Mouse (Mus musculus) thymus, postnatal 25 days (tissue): ENCODE measurements around the gene Szrd1.
"Not testable (repeated sequence)": the region's sequence is repeated elsewhere in the genome, so short reads cannot be mapped to it uniquely, and the experiment has no call there.

Experiments used
- DNase-seq: peaks from one replicate; pipeline ENCODE4 v3.0.0; 2022

Gene Szrd1

DNA sequence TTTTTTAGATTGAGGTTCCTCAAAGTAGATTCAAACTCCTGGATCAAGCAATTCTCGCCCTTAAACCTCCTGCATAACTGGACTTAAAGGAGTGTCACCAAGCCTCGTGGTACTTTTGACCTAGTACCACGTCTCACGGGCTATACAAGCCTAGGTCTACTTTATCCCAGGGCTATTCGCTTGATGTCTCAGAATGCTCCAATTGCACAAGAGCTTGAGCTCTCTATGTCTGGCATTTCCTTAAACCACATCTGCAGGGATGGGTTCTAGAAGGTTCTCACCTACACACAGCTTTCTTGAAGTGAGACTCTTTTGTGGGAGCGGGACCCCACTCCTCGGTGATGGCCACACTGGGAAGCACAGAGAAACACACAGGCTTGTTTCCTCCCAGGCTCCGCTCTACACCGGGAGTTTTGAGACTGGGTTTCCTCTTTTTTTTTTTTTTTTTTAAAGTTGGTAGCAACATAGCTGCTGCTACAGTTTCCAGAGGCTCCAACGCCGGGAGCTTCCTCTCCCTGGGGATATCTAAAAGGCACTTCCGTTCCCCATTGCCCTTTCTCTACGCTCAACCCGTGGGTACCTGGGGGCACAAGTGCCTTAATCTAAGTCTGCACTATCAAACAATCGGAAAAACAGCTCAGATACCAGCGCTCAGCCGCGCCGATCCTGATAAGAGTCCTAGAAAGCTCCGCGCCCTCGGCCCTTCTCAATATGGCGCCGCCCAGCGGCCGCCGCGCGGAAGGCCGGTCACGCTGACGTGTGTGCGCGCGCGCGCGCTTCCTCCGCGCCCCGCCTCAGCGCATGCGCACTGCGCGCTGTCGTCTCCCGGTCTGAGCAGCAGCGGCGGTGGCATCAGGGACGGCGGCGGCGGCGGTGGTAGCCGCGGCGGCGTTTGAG lies 7.8 kb upstream of the Szrd1 start, which contains the start of gene Fbxo42:
Fbxo42 (plus strand) TSS at position 802 of the 897 bp plus-strand sequence.
- DNase-seq, result peak; percentile 97

DNA sequence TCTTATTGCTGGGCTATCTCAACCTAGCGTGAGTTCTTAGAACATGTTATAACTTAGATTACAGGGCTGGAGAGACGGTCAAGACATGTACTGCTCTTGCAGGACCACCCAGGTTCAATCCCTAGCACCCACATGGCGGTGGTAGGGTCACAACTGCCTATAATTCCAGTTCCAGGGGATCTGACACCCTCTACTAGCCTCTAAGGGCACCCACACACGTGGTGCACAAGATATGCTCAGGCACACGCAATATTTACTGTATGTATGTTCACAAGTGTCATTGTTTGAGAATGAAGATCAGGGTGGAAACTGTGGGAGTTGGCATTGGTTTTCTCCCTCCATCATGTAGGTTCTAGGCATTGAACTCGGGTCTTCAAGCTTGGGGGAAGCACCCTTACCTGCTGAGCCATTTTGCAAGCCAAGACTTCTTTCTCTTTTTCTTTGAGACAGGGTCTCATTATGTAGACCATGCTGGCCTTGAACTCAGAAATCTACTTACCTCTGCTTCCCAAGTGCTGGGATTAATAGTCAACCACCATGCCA lies 7.0 kb upstream of the Szrd1 start:
- DNase-seq, result no peak

DNA sequence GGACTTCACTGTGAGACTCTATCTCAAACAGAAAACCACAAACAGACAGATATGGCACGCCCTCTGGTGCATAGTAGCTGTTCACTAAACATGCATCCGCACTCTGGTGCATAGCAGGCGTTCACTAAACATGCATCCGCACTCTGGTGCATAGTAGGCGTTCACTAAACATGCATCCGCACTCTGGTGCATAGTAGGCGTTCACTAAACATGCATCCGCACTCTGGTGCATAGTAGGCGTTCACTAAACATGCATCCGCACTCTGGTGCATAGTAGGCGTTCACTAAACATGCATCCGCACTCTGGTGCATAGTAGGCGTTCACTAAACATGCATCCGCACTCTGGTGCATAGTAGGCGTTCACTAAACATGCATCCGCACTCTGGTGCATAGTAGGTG lies 5.5 kb upstream of the Szrd1 start:
- DNase-seq, result not testable (repeated sequence)

DNA sequence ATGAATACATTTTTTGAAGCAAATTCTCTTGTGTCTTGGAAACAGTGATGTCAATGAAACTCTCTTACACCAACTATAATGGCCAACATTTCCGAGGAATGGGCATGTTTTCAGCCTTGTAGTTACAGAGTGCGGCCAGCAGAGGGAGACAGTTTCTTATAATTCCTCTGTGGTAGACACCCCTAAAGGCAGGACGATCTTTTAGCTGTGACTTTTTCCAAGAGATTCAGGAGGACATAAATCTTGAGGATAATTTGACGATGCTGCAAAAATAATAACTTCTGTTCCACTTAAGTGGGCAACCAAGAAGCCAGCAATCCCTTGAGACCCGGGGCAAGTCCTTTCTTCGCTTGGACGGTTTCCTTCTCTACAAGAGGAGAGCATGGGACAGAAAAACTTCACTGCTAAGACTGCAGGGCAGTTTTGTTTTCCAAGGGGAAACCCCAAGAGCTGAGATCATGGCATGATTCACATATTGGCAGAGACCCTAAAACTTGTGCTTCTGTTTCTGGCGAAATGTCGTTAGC lies 2.8 kb upstream of the Szrd1 start:
- peak; percentile 82 for DNase-seq

DNA sequence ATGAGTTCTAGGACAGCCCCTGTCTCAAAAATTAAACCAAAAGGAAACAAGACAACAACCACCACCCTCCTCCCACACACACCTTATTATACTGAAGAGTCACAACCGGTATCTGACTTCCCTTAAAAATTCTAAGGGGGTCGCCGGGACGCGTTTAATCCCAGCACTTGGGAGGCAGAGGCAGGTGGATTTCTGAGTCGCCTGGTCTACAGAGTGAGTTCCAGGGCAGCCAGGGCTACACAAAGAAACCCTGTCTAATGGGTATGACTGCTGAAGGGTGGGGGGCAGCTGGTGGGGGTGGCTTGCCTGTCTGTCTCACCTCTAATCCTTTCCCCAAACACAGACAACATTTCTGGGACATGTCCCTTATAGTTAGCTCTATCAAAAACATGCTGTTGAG lies 1.4 kb upstream of the Szrd1 start:
- DNase-seq, result no peak

DNA sequence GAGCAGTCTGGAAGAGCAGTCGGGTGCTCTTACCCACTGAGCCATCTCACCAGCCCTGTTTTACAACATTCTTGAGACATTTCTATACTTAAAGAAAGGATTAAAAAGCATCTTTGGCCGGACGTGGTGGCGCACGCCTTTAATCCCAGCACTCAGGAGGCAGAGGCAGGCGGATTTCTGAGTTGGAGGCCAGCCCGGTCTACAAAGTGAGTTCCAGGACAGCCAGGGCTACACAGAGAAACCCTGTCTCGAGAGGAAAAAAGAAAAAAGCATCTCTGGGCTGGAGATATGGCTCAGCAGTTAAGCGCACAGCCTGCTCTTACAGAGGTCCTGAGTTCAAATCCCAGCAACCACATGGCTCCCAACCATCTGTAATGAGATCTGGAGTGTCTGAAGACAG lies 779 bp upstream of the Szrd1 start:
- DNase-seq, result not testable (repeated sequence)

DNA sequence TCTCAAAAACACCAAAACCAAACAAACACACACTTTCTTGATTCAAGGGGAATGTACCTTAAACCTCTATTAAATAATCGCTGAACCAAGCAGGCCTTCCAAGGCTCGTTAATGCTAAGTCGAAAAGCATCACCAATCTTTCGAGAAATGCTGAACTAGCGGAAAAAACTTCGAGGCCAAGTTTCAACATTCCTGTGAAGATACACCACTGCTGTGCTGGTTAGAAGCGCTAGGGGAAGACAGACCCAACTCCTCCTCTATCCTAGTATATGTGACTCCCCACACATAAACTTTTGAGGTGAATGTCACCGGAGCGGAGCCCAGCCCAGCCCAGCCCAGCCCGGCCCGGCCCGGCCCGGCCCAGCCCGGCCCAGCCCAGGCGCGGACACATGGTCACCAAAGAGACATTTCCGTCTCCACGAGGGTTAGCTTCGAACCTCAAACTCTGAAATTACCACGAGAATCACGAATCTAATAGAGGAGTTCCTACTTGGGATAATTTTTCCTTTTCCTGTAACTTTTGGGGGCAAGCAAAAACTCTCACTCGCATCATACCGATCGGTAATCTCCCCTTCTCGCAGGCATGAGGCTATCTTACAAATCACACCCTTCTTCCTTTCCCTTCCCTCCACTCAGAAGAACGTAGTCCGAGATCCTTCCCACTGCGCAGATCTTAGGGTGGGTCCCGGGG lies 1.0 kb downstream of the Szrd1 start:
- no peak for DNase-seq

DNA sequence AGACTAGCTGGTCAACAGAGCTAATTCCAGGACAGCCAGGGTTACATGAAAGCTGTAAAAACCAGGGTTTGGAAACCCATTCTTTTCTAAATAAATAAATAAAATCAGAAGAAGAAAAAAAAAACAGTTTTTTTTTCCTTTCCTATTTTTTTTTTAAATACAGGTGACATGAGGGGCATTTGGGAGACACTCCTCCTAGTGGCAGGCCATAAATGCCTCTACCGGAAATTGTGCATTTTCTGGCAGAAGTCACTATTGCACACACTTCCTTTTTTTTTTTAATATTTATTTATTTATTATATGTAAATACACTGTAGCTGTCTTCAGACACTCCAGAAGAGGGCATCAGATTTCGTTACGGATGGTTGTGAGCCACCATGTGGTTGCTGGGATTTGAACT lies 1.8 kb downstream of the Szrd1 start:
- DNase-seq, result not testable (repeated sequence)

DNA sequence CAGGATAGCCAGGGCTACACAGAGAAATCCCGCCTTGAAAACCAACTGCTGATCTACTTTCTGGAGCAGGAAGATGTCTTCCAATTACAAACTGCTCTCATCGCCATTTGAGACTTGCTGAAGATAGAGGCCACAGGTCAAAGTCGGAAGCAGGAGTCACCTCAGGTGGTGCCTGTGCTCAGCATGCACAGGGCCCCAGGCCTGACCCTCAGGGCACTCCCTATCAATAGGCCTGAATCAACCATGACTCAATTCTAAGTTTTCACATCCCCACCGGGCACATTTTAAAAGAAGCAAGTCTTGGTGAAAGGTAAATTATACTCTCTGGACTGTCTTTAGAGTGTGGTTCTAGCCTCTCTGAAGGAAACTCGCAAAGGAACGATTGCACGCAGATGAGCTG lies 3.4 kb downstream of the Szrd1 start:
- DNase-seq, result no peak

DNA sequence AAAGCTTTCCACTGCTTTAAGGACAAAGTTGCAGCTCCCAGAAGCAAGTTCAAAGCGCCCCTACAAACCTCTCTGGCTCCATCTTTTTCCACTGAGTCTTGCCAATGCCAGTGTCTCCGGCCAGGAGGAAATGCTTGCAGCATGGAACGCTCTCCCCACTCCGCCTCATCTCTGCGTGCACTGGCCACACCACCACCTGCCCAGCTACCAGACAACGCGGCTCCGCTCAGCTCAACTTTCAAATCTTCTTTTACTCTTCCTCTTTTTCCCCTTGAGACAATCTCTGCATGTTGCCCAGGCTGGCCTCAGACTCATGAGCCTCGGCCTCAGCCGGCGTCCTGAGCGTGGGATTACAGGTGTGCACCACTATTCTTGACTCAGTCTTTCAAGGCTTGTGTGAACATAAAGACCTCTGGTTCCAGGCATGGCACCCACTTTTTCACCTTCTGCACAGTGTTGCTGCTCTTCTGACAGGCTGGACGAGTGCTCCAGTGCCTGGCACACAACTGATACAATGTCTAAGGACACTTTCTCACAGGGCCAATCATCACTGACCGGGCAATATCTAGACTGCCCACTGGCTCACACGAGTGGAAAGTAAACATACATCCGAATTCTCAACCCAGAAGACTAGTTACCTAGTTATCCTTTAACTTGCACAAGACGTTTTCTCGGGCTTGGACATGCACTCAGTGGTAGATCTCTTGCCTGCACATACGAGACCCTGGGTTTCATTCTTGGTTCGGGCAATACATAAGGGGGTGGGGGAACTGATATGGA lies 4.6 kb downstream of the Szrd1 start:
- no peak for DNase-seq

DNA sequence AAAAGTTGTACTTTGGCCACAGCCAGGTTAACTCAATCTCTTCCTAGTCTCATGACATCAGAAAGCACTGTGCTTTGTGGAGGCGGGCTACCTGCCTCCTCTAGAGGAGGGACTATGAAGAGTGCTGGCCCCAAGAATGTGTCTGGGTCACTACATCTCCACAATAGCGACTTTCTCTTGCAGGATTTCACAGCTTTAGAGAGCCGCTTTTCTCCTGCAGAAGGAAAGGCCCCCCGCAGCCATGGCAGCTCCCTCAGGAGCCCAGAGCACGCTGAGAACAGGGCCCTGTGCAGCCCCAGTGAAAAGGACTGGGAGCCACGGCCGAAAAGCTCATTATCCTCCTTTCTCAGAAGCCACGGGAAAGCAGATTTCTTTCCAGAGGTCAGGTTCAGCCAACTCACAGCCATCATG lies 5.5 kb downstream of the Szrd1 start:
- DNase-seq, result no peak

DNA sequence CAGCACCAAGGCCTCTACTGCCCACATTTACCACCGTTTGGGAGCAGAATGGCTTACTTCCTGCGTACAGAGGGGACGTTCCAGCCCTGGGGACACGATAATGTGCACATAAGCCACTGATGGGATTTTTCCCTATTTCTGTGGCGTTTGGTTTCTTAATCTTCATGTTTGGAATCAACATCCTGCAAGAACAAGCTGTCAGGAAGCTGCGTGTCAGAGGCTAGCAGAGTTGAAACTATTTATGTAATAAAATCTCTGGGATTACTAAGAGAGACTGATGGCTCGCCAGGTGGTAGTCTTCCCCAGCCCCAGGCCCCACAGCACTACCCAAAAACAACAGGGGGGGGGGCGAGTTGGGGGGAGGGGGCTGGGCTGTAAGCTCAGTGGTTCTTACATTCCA lies 6.3 kb downstream of the Szrd1 start:
- no peak for DNase-seq

DNA sequence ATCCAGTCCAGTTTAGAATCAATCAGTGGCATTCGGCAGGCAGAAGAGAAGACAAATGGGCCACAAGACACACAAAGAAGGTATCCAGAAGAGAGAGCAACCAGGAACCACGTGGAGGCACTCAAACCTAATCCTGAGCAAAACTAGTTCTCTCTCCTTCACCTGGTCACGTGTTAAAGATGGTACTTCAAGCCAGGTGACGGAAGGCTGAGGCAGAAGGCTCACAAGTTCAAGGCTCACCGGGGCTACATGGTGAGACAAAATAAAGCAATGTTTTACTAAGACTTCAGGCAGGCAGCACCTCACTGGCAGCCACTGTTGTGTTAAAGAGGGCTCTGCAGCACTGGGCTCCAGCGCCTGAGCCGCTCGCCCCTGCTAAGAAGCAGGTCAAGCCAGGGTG lies 7.4 kb downstream of the Szrd1 start:
- DNase-seq, result no peak

DNA sequence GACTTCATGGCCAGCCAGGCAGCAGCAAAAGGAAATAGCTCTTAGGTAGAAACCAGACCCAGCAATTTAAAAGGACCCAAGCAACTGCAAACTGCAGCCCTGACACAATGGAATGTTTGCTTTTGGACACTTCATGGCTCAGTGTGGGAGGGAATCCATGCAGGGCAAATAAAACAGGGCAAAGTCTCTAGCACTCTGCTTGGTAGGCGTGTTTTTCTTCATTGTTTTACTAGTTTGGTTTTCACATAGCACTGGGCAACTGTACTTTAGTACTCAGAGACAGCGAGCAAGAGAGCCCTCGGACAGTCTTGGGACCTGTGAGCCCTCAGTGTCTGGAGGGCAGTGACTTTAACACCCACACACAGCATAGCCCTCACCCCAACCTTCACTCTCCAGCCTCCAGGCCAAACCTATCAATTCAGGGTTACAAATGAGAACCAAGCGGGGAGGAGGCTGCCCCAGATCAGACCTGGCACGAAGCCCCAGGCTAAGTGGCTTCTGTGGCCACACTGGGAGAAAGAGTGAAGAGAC lies 8.0 kb downstream of the Szrd1 start:
- no peak for DNase-seq

DNA sequence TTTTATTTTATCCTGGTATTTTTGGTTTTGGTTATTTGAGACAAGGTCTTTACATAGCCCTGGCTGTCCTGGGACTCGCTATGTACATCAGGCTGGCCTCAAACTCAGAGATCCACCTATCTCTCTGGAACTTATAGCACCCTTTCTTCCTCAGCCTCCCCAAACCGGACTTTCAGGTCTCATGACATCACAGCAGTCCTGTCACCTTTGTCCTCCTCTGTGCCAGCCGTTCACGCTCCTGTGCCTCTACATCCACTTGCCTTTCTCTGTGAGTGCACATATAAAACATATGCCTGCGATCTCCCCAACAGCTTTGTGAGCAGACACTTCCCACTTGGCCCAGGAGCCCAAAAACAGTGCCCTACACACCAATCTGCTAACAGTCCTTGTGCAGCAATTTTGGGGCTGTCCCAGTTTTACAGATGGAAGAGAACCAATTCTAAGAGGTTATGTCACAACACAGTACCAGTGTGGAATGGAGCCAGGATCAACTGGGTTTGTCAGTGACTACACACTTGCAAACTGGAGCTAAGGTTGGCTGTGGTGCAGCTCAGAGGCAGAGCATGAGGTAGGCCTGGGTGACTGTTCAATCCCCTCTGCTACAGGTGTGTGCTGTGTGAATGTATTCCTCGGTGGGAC lies 8.8 kb downstream of the Szrd1 start:
- no peak for DNase-seq

DNA sequence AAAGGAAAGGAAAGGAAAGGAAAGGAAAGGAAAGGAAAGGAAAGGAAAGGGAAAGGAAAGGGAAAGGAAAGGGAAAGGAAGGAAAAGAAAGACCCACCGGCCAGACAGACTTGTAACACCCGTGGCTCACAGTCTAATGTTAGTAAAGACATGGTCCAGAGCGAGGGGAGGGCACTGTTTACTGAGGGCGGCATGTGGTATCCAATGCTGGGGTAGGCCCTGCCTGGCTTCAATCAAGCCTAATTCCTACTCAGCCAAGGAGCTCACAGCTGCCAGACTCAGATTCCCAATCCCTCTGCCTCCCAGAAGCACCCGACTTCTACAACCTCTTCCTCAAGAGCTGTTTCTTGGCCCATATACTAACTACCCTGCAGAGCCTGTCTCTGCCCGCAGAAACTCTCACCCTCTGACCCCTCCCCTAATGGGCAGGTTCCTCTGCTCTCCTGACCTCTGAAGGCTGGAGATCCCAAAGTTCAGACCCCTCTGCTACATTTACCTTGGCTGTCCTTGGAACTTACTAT lies 10.3 kb downstream of the Szrd1 start:
- no peak for DNase-seq

DNA sequence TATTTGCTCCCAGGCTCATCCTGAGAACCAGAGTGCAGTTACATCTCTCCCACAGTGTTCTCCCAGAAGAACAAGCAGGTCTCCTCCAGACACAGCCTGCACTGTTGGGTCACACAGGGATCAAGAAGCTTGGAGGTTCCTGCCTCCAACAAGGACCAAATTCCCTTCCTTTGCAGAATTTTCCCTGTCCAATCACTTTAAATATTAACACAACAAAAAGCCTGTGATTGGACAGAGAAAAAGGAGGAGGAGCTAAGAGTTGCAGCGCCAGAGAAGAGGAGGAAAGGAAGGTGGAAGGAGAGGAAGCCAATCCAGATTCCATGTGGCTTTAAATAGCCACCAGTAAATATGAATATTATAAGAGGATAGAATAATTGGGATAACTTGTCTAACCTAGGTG lies 16.5 kb downstream of the Szrd1 start:
- DNase-seq, result no peak

DNA sequence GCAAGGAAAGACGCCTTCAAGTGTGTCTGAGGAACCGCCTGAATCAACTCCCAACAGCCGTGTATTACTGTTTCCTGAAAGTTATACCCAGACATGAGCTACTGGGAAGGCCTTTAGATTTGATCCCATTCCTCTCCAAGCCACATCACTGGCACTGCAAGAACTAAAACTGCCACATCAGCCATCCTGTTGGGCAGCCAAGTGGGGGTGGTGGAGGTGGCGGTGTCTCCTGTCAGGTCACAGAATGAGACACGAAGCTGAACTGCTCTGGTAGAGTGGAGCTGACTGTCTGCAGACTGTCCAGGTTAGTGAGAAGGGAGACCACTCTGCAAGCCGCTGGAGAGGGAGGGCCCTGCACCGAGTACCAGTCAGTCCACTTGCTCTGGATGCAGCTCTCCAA lies 16.9 kb downstream of the Szrd1 start:
- no peak for DNase-seq

DNA sequence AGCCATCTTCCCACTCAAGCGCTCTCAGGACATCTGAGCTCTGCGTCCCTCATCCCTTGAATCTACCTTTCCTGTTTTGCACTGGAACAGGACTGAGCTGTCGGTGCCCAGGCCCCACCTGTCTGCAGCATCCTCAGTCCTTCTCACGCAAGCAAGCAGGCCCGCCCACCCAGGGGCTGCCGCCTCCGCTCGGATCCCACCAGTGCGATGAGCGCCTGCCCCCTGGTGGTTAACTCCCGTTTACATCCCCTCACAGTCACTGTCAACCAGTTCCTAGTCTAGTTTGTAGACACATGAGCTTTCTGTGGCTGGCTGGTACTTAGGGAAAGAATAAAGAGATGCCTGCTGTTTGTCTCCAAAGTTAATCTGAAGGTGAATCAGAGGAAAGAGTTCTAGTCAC lies 18.9 kb downstream of the Szrd1 start:
- peak; percentile 59 for DNase-seq

DNA sequence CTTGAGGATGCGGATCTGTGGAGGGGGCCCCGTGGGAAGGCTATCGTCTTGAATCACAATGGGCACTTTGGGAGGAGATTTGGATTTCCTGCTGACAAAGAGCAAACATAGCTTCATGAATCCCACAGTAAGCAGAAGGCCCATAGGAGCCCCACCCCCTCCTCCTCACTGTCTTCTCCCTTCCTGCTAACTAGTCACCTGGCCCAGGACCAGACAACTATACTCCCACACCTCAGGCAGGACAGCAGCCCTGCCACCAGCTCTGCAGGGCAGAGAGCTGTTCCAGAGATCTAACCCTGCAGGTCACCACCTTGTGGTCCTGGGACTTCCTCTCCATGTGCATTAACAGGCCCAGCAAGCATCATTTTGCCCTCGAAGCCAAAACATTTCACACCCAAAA lies 20.9 kb downstream of the Szrd1 start:
- no peak for DNase-seq

DNA sequence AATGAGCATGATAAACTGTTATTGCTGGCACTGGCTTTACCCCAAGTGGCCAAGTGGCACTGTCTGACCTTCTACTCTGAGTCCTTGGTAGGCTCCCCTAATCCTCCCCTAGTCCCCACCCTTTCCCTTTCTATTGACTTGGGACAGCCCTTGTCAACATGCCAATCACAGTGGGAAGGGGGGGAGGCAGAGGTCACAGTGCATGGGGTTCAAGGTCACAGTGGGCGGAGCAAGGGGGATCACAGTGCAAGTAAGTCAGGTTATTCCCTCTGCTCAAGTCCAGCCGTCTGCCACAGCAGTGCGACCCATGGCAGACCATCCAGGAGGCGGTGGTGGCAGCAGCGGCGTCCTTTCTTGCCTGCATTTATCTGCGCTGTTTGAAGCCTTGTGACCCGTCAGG lies 24.2 kb downstream of the Szrd1 start:
- DNase-seq, result no peak

DNA sequence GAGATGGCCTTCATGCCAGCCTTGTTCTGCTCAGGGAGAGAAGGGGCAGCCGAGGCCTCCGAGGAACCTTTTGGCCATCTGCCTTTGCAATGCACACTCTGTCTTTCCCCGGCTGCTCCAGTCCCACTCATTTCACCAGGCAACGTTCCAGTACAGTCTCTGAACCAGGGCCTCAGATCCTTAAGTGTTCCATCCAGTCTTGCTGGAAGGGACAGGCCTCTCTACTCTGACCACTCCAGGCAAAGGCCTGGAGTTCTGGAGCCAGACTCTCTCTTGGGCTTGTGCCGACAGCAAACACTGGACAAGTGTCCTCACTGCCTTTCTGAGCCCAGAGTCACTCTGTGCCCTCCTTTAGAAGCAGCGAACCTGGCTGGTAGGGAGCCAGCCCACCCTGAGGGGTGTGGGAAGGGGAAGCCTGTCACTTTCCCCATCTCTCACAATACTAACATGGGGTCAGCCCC lies 25.0 kb downstream of the Szrd1 start:
- no peak for DNase-seq
